Mouse (Mus musculus) spleen, adult 12 weeks (tissue): ENCODE data around the gene Usp19.

Source experiments
- DNase-seq: peaks from one replicate; pipeline ENCODE4 v3.0.0; 2022; ENCODE audit warnings: low spot score

Usp19 gene

DNA sequence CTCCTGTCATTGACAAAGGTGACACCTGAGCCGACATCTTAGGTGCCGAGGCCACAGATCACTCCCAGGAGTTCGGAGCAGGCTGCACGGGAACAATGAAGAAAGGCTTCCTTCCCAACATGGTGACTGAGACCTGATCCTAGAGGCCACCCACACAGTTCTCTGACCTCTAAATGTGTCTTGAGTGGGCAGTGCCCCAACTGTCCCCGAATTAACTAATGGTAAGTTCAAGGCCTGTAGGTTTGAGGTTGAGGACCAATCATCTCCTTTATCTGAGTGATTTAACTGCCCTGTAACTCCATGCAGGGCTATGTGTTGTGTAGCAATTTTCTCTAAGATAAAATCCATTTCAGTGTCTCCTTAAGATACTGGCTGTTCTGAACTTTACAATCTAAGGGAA lies 21.0 kb upstream of the Usp19 start:
- DNase-seq = no peak

DNA sequence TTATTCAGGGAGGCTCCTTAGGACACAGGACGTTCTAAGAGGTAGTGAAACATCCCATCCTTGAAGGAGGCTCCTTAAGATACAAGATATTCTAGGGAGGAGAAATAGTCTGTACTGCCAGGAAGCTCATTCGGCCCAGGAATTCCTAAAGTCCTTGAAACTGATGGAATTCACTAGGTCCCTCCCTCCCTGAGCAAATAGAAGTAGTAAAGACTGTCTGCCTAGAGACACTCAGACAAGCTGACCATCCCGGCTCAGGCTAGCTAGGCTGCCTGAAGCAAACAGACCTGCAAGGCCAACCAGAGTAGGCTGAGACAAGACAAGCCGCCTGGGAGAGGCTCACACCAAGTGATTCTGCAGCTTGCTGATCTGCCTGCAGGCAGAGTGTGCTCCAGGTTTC lies 20.6 kb upstream of the Usp19 start:
- DNase-seq = no peak

DNA sequence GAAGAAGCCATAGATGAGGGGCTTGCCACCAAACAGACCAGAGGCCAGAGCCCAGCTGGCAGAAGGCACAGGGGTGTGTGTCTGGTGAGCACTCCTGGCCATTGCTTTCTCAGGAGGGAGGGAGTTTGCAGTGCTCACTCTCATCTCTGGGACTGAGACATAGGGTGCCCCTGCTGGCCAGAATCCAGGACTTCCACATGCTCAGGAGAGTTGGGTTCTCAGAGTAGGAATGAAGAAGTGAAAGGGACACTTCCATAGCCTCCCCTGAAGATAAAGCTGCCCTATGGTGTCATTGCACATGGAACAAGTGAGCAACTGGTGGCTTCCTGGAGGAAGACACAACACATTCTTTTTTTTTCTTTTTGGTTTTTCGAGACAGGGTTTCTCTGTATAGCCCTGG lies 15.9 kb upstream of the Usp19 start:
- no peak for DNase-seq

- no peak for DNase-seq
These were observed 11.7 kb upstream of the Usp19 start for GRCm38 (mm10) chr9:108478638-108479156.

- no peak for DNase-seq
These were observed 11.2 kb upstream of the Usp19 start for GRCm38 (mm10) chr9:108479241-108479640.

DNA sequence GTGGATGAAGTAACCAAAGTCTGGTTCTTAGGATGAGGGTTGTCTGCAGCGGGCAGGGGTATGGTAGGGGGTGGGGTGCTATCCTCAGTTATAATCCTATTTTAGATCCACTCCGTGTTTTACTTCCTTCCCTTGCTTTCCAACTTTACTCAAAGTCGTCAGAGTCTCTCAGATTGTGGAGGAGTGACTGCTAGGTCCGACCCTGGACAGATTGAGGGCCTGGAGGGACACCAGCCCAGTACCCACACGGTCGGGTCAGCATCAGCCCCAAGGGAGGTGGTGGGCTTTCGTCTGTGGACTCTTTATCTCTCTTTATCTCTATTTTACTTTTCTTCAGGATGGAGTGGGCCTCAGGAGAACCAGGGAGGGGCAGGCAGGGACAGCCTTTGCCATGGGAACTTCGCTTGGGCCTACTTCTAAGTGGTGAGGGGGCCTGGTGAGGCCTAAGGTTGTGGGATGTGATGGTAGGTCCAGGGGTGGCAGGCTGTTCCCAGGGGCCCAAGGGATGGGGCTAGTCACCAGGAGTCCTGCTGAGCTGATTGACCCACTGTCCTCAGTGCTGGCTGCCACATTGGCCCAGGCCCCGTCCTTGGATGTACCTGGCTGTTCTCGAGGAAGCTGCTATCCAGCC lies 10.6 kb upstream of the Usp19 start, which contains the start of gene Lamb2:
Lamb2 (plus strand) TSS at position 16 of the 631 bp plus-strand sequence.
- no peak for DNase-seq

DNA sequence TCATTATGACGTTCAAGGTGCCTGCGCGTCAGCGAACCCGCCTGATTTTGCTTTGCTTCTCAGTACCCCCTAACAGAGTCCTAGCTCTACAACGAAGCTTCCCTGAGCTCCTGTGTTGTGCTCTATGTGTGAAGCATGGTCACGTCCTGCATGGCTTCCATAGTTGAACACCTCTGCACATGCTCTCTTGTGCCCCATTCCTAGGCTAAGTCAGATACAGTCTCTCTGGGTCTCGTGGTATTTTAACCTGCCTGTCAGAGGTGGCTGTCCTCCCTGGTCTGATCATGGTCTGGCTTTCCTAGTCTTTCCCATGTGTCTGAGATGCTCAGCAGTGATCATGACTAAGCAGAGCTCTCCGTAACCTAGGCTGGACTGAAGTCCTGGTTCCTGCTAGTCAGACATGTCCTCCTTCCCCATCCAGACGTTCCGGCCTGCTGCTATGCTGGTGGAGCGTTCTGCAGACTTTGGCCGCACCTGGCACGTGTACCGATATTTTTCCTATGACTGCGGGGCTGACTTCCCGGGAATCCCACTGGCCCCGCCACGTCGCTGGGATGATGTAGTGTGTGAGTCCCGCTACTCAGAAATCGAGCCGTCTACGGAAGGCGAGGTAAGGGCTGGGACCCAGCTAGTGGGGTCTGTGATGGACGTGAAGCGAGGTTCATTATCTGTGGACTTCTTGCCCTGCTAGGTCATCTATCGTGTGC lies 9.4 kb upstream of the Usp19 start:
- DNase-seq = no peak

- DNase-seq = no peak
These were observed 8.7 kb upstream of the Usp19 start for GRCm38 (mm10) chr9:108481520-108482210.

- DNase-seq = no peak
These were observed 7.2 kb upstream of the Usp19 start for GRCm38 (mm10) chr9:108483051-108483790.

DNA sequence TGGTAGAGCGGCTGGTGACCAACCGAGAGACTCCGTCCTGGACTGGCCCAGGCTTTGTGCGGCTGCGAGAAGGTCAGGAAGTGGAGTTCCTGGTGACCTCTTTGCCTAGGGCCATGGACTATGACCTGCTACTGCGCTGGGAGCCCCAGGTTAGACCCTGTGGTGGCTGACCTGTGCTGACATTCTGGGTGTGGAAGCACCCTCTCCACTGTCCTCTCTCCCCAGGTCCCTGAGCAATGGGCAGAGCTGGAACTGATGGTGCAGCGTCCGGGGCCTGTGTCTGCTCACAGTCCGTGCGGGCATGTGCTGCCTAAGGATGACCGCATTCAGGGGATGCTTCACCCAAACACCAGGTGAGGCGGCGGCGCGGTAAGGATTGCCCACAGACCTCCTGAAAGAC lies 6.4 kb upstream of the Usp19 start:
- DNase-seq = no peak

- DNase-seq = no peak
These were observed 5.0 kb upstream of the Usp19 start for GRCm38 (mm10) chr9:108485301-108485875.

DNA sequence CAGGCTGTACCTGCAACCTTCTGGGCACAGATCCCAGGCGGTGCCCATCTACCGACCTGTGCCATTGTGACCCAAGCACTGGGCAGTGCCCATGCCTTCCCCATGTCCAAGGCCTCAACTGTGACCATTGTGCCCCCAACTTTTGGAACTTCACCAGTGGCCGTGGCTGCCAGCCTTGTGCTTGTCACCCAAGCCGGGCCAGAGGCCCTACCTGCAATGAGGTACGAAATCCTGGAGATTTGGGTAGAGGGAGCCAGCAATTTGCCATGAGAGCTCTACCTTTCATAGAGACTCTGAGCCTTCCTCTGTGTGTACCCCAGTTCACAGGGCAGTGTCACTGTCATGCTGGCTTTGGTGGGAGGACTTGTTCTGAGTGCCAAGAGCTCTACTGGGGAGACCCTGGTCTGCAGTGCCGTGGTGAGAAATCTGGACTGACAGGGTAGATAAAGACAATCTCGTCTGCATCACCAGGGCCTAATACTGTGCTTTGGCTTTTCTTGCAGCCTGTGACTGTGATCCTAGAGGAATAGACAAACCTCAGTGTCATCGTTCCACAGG lies 3.4 kb upstream of the Usp19 start:
- no peak for DNase-seq

DNA sequence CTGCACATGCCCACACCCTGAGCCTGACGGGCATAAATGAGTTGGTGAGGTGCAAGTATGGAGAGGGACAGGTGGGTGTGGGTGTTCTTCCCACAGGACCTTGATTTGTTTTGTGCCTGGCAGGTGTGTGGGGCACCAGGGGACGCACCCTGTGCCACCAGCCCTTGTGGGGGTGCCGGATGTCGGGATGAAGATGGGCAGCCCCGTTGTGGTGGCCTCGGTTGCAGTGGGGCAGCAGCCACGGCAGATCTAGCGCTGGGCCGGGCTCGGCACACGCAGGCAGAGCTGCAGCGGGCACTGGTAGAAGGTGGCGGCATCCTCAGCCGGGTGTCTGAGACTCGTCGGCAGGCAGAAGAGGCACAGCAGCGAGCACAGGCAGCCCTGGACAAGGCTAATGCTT lies 2.0 kb upstream of the Usp19 start:
- no peak for DNase-seq

DNA sequence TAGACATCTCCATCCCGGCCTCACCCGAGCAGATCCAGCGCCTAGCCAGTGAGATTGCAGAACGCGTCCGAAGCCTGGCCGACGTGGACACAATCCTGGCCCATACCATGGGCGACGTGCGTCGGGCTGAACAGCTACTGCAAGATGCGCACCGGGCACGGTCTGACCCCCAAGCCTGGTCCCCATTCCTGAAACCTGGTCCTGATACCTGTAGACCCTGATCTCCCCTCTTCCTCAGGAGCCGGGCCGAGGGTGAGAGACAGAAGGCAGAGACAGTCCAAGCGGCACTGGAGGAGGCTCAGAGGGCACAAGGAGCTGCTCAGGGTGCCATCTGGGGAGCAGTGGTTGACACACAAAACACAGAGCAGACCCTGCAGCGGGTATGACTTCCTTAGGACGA lies 1.2 kb upstream of the Usp19 start:
- no peak for DNase-seq

DNA sequence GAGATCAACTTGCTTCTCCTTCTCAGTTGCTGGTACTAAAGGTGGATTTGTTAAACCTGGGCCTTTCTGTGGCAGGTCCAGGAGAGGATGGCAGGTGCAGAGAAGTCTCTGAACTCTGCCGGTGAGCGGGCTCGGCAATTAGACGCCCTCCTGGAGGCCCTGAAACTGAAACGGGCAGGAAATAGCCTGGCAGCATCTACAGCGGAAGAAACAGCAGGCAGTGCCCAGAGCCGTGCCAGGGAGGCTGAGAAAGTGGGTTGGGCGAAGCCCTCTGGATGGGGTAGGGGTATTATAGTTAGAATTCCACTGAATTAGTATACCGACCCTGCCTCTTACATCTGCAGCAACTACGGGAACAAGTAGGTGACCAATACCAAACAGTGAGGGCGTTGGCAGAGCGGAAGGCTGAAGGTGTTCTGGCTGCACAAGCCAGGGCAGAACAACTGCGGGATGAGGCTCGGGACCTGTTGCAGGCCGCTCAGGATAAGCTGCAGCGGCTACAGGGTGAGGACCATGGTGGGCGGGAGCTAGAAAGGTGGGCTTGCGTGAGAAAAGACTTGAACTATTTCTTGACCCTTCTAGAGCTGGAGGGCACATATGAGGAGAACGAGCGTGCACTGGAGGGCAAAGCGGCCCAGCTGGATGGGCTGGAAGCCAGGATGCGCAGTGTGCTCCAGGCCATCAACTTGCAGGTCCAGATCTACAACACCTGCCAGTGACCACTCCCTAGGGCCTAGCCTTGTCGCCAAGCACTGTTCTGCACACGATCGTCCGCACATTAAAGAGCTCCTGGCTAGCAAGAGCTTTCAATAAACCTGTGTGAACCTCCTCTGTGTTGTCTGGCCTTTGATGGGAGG lies 472 bp upstream of the Usp19 start:
- no peak for DNase-seq

- DNase-seq = no peak
These were observed 831 bp downstream of the Usp19 start for GRCm38 (mm10) chr9:108491286-108491580.

- DNase-seq = no peak
These were observed 1.8 kb downstream of the Usp19 start for GRCm38 (mm10) chr9:108492043-108492750.

DNA sequence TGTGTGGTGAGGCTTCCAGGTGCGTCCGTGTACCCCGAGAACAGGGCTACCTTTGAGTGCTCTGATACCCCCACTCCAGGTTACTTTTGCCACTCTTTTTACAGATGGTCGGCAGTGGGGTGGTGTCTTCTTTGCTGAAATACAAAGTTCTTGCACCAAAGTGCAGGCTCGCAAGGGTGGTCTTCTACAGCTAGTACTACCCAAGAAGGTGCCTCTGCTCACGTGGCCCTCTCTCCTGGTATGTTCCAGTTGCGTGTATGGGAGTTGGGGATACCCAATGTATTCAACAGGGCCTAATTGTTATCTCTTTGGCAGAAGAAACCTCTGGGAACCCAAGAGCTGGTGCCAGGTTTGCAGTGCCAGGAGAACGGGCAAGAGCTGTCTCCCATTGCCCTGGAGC lies 2.8 kb downstream of the Usp19 start:
- no peak for DNase-seq

- DNase-seq = no peak
These were observed 3.9 kb downstream of the Usp19 start for GRCm38 (mm10) chr9:108494146-108494825.

DNA sequence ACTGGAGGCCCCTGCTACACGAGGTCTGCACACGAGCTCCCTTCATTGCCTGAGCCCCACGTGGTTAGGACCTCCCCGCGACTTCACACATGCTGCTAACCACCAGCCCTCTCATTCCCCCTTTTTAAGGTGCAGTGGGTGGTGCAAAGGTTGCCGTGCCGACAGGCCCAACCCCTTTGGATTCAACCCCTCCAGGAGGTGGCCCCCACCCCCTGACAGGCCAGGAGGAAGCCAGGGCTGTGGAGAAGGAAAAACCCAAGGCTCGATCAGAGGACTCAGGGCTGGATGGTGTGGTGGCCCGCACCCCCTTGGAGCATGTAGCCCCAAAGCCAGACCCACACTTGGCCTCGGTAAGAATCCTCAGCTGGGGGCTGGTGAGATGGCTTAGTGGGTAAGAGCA lies 4.5 kb downstream of the Usp19 start:
- no peak for DNase-seq
